Mouse (Mus musculus) midbrain, embryonic 16.5 days (tissue): ENCODE measurements around the gene Kbtbd7. TPM values are rescaled to one million over a fixed set of nuclear protein-coding genes. Genes with fewer than 3 reads are reported as not detected.

Experiments used
- ATAC-seq: fragments of 200-750 bp; cut with Nextera tagmentation; 2 replicates; pipeline ENCODE4 v1.8.0; 2017; ENCODE audit warnings: moderate TSS enrichment
- H3K27ac ChIP-seq: fragments of 300-500 bp; sonication (generic); 2 replicates; pipeline ENCODE4 v1.5.1; 2014; ENCODE audit warnings: mild to moderate bottlenecking, low read length, mixed read lengths
- H3K27me3 ChIP-seq: fragments of 300-500 bp; sonication (generic); 2 replicates; pipeline ENCODE4 v1.6.1; 2014; ENCODE audit warnings: low read depth, low read length, mixed read lengths; ENCODE audit not compliant: control insufficient read depth, insufficient read depth
- H3K36me3 ChIP-seq: fragments of 300-500 bp; sonication (generic); 2 replicates; pipeline ENCODE4 v1.6.1; 2014; ENCODE audit warnings: mild to moderate bottlenecking, low read length, moderate library complexity, mixed read lengths; ENCODE audit not compliant: control insufficient read depth, insufficient read depth
- H3K4me1 ChIP-seq: fragments of 300-500 bp; sonication (generic); 2 replicates; pipeline ENCODE4 v1.6.1; 2014; ENCODE audit warnings: mild to moderate bottlenecking, low read length, mixed read lengths; ENCODE audit not compliant: control insufficient read depth, insufficient read depth
- H3K4me2 ChIP-seq: fragments of 300-500 bp; sonication (generic); 2 replicates; pipeline ENCODE4 v1.6.1; 2014; ENCODE audit warnings: mild to moderate bottlenecking, low read length, mixed read lengths
- H3K4me3 ChIP-seq: fragments of 300-500 bp; sonication (generic); 2 replicates; pipeline ENCODE4 v1.5.1; 2014; ENCODE audit warnings: low read depth, mild to moderate bottlenecking, low read length, moderate library complexity, mixed read lengths
- H3K9ac ChIP-seq: fragments of 300-500 bp; sonication (generic); 2 replicates; pipeline ENCODE4 v1.6.1; 2014; ENCODE audit warnings: low read depth, low read length, mixed read lengths
- H3K9me3 ChIP-seq: fragments of 300-500 bp; sonication (generic); replicated peaks from 2 replicates; pipeline ENCODE4 v1.6.1; 2014; ENCODE audit warnings: mild to moderate bottlenecking, low read length, mixed read lengths; ENCODE audit not compliant: control insufficient read depth, poor library complexity, severe bottlenecking
- WGBS: fragments of 180-500 bp; shearing (Covaris S2); extraction: QIAGEN DNeasy Blood & Tissue Kit; methylation state at CpG from one replicate; pipeline ENCODE4 v1.1.7; 2014; 5-methylcytosine and 5-hydroxymethylcytosine counted together
- polyA plus RNA-seq: library from polyadenylated mRNA; unstranded; fragments of >200 nt; fragmentation: Nextera tagmentation; extraction: Ambion mirVana; gene quantifications from 2 replicates; pipeline ENCODE4 v1.2.1, GENCODE M21; 2015

Gene Kbtbd7
- polyA plus RNA-seq, 1 experiment from 2014 or later, result 22.8 TPM

- H3K4me1 ChIP-seq, result no peaks in the 10 kb centered on the region
- H3K9ac ChIP-seq, result no peak overlapping the region
- 17% methylated on average over 3 of the region's 3 CpGs for WGBS
- ATAC-seq, result no peak
- H3K36me3 ChIP-seq, result peaks cover 31% of the 10 kb centered on the region
- no peaks in the 10 kb centered on the region for H3K9me3 ChIP-seq
- no peaks in the 10 kb centered on the region for H3K27me3 ChIP-seq
- H3K27ac ChIP-seq, result no peak overlapping the region
- no peak overlapping the region for H3K4me3 ChIP-seq
- no peak overlapping the region for H3K4me2 ChIP-seq
Observed at GRCm38 (mm10) chr14:79467621-79468020, 41.3 kb downstream of the Kbtbd7 start.

DNA sequence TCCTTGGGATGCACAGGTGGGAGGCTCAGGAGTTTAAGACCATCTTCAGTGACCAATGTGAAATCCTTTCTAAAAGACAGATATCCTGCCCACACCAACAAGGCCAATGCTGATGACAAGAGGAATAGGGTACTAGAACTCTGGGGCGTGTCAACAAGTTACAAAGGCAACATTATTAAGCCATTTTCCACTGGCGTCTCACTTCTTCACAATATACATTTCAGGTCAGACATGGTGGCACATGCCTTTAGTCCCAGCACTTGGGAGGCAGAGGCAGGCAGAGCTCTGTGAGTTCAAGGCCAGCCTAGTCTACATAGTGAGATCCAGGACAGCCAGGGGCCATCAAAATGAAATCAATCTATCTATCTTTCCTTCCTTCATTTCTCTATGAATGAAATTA lies 47.1 kb downstream of the Kbtbd7 start:
- Histone ChIP-seq H3K36me3 (peaks cover 32% of the 10 kb centered on the region), H3K27me3 (no peaks in the 10 kb centered on the region), H3K27ac (no peak overlapping the region), H3K4me2 (no peak overlapping the region), H3K9me3 (no peaks in the 10 kb centered on the region), H3K4me1 (no peaks in the 10 kb centered on the region), H3K9ac (no peak overlapping the region), H3K4me3 (no peak overlapping the region)
- 91% methylated on average over 2 of the region's 2 CpGs for WGBS
- ATAC-seq, result no peak

Other genes starting within 250 kb of the Kbtbd7 start
- not detected in 2 replicates for gene Zfp957, start 179.1 kb upstream of the Kbtbd7 start, polyA plus RNA-seq
- 26.3 and 36.4 TPM in 2 replicates for gene Rgcc, start 124.9 kb upstream of the Kbtbd7 start, polyA plus RNA-seq
- gene Naa16, start 35.7 kb upstream of the Kbtbd7 start, polyA plus RNA-seq, result 17.1 and 21.1 TPM in 2 replicates
- 10.7 and 11.6 TPM in 2 replicates for gene Mtrf1, start 28.7 kb upstream of the Kbtbd7 start, polyA plus RNA-seq
- gene Kbtbd6, start 25.3 kb downstream of the Kbtbd7 start, polyA plus RNA-seq, result 1.5 TPM in 2 replicates
- 2.0 and 2.9 TPM in 2 replicates for gene Elf1, start 54.7 kb downstream of the Kbtbd7 start, polyA plus RNA-seq
- 44.0 and 46.2 TPM in 2 replicates for gene Wbp4, start 55.0 kb downstream of the Kbtbd7 start, polyA plus RNA-seq
- 106 and 110 TPM in 2 replicates for gene Sugt1, start 161.2 kb downstream of the Kbtbd7 start, polyA plus RNA-seq
- gene Cnmd, start 235.7 kb downstream of the Kbtbd7 start, polyA plus RNA-seq, result 2.0 and 3.3 TPM in 2 replicates